Mouse (Mus musculus) forebrain, embryonic 16.5 days (tissue): ENCODE results near the gene Sox15. TPM values are rescaled to one million over a fixed set of nuclear protein-coding genes. Genes with fewer than 3 reads are reported as not detected.
A peak's percentile ranks its signal among the peaks of the same experiment; 100 is the strongest.
"Not testable (repeated sequence)": the region's sequence is repeated elsewhere in the genome, so short reads cannot be mapped to it uniquely, and the experiment has no call there.

Experiments
- ATAC-seq: fragments of 200-750 bp; cut with Nextera tagmentation; 2 replicates; pipeline ENCODE4 v1.8.0; 2017; ENCODE audit warnings: mild to moderate bottlenecking, moderate library complexity
- H3K27ac ChIP-seq: fragments of 300-500 bp; sonication (generic); 2 replicates; pipeline ENCODE4 v1.5.1; 2014; ENCODE audit warnings: low read length, control low read depth
- H3K27me3 ChIP-seq: fragments of 300-500 bp; sonication (generic); replicated peaks from 2 replicates; pipeline ENCODE4 v1.6.1; 2014; ENCODE audit warnings: low read length; ENCODE audit not compliant: control insufficient read depth, insufficient read depth
- H3K36me3 ChIP-seq: fragments of 300-500 bp; sonication (generic); 2 replicates; pipeline ENCODE4 v1.6.1; 2014; ENCODE audit not compliant: control insufficient read depth, insufficient read depth
- H3K4me1 ChIP-seq: fragments of 300-500 bp; sonication (generic); replicated peaks from 2 replicates; pipeline ENCODE4 v1.6.1; 2014; ENCODE audit warnings: low read length; ENCODE audit not compliant: control insufficient read depth, insufficient read depth
- H3K4me2 ChIP-seq: fragments of 300-500 bp; sonication (generic); 2 replicates; pipeline ENCODE4 v1.6.1; 2014; ENCODE audit warnings: mild to moderate bottlenecking, low read length, control low read depth
- H3K4me3 ChIP-seq: fragments of 300-500 bp; sonication (generic); replicated peaks from 2 replicates; pipeline ENCODE4 v1.5.1; 2014; ENCODE audit warnings: mild to moderate bottlenecking, low read length, control low read depth
- H3K9ac ChIP-seq: fragments of 300-500 bp; sonication (generic); replicated peaks from 2 replicates; pipeline ENCODE4 v1.6.1; 2014; ENCODE audit warnings: low read depth, low read length, control low read depth
- H3K9me3 ChIP-seq: fragments of 300-500 bp; sonication (generic); 2 replicates; pipeline ENCODE4 v1.6.1; 2016; ENCODE audit warnings: low read length; ENCODE audit not compliant: control insufficient read depth
- WGBS: fragments of 180-500 bp; shearing (Covaris S2); extraction: QIAGEN DNeasy Blood & Tissue Kit; methylation state at CpG from one replicate; pipeline ENCODE4 v1.1.7; 2014; 5-methylcytosine and 5-hydroxymethylcytosine counted together
- polyA plus RNA-seq: library from polyadenylated mRNA; unstranded; fragments of >200 nt; fragmentation: Nextera tagmentation; extraction: Ambion mirVana; gene quantifications from 2 replicates; pipeline ENCODE4 v1.2.1, GENCODE M21; 2015

Gene Sox15
- polyA plus RNA-seq, 1 experiment from 2014 or later: not detected

- WGBS: 46% methylated on average over 10 of the region's 10 CpGs
- peaks cover 6% of the 10 kb centered on the region for H3K4me1 ChIP-seq
- ATAC-seq: no peak
- no peak overlapping the region for H3K27ac ChIP-seq
- H3K9me3 ChIP-seq: no peaks in the 10 kb centered on the region
- H3K4me3 ChIP-seq: no peak overlapping the region
- H3K27me3 ChIP-seq: no peaks in the 10 kb centered on the region
- no peaks in the 10 kb centered on the region for H3K36me3 ChIP-seq
- H3K9ac ChIP-seq: no peak overlapping the region
- no peak overlapping the region for H3K4me2 ChIP-seq
Observed at GRCm38 (mm10) chr11:69616781-69617180, 38.3 kb upstream of the Sox15 start.

GRCm38 (mm10) chr11:69617805-69618204 lies 37.3 kb upstream of the Sox15 start, which contains the start of gene Shbg:
Gene Shbg (minus strand): TSS chr11:69617905.
- Histone ChIP-seq H3K4me2 (no peak within 1 kb of the TSS), H3K4me3 (no peak within 1 kb of the TSS), H3K9ac (no peak within 1 kb of the TSS), H3K4me1 (peaks cover 15% of the 10 kb centered on the region), H3K27me3 (no peaks in the 10 kb centered on the region), H3K36me3 (no peaks in the 10 kb centered on the region), H3K9me3 (no peaks in the 10 kb centered on the region), H3K27ac (no peak within 1 kb of the TSS)
- WGBS: 71% methylated on average over 5 of the region's 5 CpGs
- ATAC-seq: no peak

DNA sequence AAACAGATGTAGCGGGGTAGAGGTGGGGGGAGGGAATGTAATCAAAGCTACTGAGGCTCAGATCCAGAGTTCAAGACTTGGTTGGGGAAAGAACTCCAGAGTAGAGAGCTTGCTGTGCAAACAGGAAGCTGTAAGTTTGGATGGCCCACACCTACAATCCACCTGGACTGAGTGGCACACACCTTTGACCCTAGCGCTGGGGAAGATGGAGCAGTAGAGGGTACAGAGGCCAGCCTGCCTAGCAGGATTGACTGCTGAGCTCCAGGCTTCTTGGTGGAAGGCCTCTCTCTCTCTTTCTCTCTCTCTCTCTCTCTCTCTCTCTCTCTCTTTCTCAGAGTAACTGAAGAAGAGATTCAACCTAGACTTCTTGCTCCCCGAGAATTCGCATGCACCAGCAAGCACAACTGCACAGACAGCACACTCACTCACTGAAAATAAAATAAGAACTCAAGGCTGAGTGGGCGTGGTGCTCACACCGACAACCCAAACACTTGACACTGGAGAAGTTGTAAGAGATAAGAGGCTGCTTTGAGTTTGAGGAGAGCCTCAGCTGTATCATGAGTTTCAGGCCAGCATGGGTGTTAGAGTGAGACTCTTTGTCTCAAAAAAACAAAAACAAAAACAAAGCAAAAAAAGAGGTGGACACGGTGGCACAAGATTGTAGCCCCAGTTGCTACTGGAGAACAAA lies 34.6 kb upstream of the Sox15 start:
- no peak for ATAC-seq
- no peaks in the 10 kb centered on the region for H3K9me3 ChIP-seq
- H3K4me2 ChIP-seq: no peak overlapping the region
- H3K36me3 ChIP-seq: no peaks in the 10 kb centered on the region
- no peak overlapping the region for H3K9ac ChIP-seq
- no peaks in the 10 kb centered on the region for H3K27me3 ChIP-seq
- 85% methylated on average over 7 of the region's 7 CpGs for WGBS
- H3K27ac ChIP-seq: no peak overlapping the region
- no peak overlapping the region for H3K4me3 ChIP-seq
- H3K4me1 ChIP-seq: peaks cover 16% of the 10 kb centered on the region

DNA sequence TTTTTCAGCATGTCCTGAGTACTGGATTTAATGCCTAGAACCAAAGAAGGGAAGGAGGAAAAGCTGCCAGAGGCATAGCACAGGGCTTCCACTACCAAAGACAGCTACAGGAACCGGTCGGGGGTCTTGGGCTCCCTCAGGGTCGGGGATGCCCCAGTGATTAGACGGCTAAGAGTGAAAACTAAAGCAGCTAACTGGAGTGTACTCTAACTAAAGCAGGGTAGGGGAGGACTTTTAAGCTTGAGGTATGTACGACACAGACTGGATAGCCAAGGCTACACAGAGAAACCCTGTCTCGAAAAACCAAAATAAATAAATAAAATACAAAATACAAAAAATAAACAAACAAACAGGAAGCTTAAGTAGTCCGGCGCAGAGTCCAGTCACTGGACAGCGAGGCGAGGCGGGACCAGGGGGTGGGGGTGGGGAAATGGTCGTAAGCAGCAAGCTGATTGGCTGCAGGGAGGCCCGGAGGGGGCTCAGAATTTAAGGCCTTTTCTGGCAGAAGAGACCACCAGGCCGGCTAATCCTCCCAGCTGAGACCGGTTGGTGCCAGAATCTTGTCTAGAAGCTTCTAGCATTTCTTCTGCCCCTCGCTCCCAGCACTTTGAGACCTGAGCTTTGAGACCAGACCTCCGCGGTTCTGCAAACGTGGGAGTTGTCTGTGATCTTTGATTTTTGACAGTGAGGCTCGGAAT lies 33.4 kb upstream of the Sox15 start, which contains the start of gene Sat2:
TSS of gene Sat2 (plus strand) at position 454 of the 698 bp plus-strand sequence.
- no peaks in the 10 kb centered on the region for H3K9me3 ChIP-seq
- H3K4me2 ChIP-seq: peak within 1 kb of the TSS; percentile 73
- 1% methylated on average over 20 of the region's 20 CpGs for WGBS
- ATAC-seq: peak; percentile 86
- peak within 1 kb of the TSS; percentile 78 for H3K27ac ChIP-seq
- peaks cover 16% of the 10 kb centered on the region for H3K4me1 ChIP-seq
- peak within 1 kb of the TSS; percentile 86 for H3K9ac ChIP-seq
- H3K36me3 ChIP-seq: no peaks in the 10 kb centered on the region
- peak within 1 kb of the TSS; percentile 67 for H3K4me3 ChIP-seq
- H3K27me3 ChIP-seq: no peaks in the 10 kb centered on the region

GRCm38 (mm10) chr11:69622406-69622805 lies 32.7 kb upstream of the Sox15 start:
- H3K27me3 ChIP-seq: no peaks in the 10 kb centered on the region
- peak overlapping the region; percentile 86 for H3K9ac ChIP-seq
- peak overlapping the region; percentile 73 for H3K4me2 ChIP-seq
- H3K4me3 ChIP-seq: peak overlapping the region; percentile 67
- H3K36me3 ChIP-seq: no peaks in the 10 kb centered on the region
- H3K27ac ChIP-seq: peak overlapping the region; percentile 78
- WGBS: 42% methylated on average over 6 of the region's 6 CpGs
- ATAC-seq: 0 out of 2 replicates have a peak, but pooled peaks have one; percentile 18
- H3K4me1 ChIP-seq: peaks cover 16% of the 10 kb centered on the region
- H3K9me3 ChIP-seq: no peaks in the 10 kb centered on the region

- Histone ChIP-seq H3K27me3 (no peaks in the 10 kb centered on the region), H3K9me3 (no peaks in the 10 kb centered on the region), H3K4me3 (no peak overlapping the region), H3K4me2 (peak overlapping the region; percentile 73), H3K36me3 (no peaks in the 10 kb centered on the region), H3K27ac (no peak overlapping the region), H3K9ac (peak overlapping the region; percentile 86; the same call in 1 of the 2 replicates), H3K4me1 (peaks cover 16% of the 10 kb centered on the region)
- ATAC-seq: no peak
- WGBS: 63% methylated on average over 4 of the region's 4 CpGs
Observed at GRCm38 (mm10) chr11:69623006-69623405, 32.1 kb upstream of the Sox15 start.

DNA sequence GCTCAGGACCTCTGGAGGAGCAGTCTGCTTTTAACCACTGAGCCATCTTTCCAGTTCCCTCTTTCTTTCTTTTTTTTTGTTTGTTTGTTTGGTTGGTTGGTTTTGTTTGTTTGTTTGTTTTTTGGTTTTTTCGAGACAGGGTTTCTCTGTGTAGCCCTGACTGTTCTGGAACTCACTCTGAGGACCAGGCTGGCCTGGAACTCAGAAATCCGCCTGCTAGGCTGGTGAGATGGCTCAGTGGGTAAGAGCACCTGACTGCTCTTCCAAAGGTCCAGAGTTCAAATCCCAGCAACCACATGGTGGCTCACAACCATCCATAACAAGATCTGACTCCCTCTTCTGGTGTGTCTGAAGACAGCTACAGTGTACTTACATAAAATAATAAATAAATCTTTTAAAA lies 30.8 kb upstream of the Sox15 start:
- not testable (repeated sequence) for H3K36me3 ChIP-seq, H3K27me3 ChIP-seq, H3K4me3 ChIP-seq, H3K9me3 ChIP-seq, H3K9ac ChIP-seq, H3K27ac ChIP-seq, H3K4me2 ChIP-seq, ATAC-seq
- WGBS: 90% methylated on average over 2 of the region's 2 CpGs
- peaks cover 16% of the 10 kb centered on the region for H3K4me1 ChIP-seq

- WGBS: 38% methylated on average over 6 of the region's 6 CpGs
- no peak for ATAC-seq
Observed at GRCm38 (mm10) chr11:69628286-69628685, 26.8 kb upstream of the Sox15 start.

DNA sequence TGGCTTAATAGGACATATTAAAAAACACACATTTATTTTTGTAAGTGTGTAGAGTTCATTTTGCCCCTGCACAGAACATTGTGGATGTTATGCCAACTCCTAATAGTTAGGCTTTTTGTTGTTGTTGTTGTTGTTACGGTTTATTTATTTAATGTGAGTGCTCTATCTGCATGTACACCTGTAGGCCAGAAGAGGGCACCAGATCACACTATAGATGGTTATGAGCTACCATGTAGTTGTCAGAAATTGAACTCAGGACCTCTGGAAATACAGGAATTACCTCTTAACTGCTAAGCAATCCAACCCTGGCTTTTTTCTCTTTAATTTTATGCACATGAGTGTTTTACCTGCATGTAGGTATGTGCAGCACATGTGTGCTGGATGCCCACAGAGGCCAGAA lies 25.3 kb upstream of the Sox15 start:
- no peak for ATAC-seq
- no peaks in the 10 kb centered on the region for H3K27me3 ChIP-seq
- no peak overlapping the region for H3K9ac ChIP-seq
- peaks cover 13% of the 10 kb centered on the region for H3K4me1 ChIP-seq
- WGBS: 62% methylated on average over 1 of the region's 1 CpGs
- H3K9me3 ChIP-seq: no peaks in the 10 kb centered on the region
- H3K27ac ChIP-seq: no peak overlapping the region
- H3K4me2 ChIP-seq: no peak overlapping the region
- no peaks in the 10 kb centered on the region for H3K36me3 ChIP-seq
- H3K4me3 ChIP-seq: no peak overlapping the region

More at GRCm38 (mm10) chr11:69628286-69628685, 26.8 kb upstream of the Sox15 start:
- H3K9ac ChIP-seq: no peak overlapping the region
- H3K36me3 ChIP-seq: no peaks in the 10 kb centered on the region
- no peaks in the 10 kb centered on the region for H3K27me3 ChIP-seq
- H3K4me1 ChIP-seq: 0 out of 2 replicates have a peak, but pooled peaks cover under 1% of the 10 kb centered on the region
- no peak overlapping the region for H3K27ac ChIP-seq
- H3K4me2 ChIP-seq: no peak overlapping the region
- H3K4me3 ChIP-seq: no peak overlapping the region
- no peaks in the 10 kb centered on the region for H3K9me3 ChIP-seq
